Mouse (Mus musculus): ENCODE measurements at regions not wholly inside any gene's neighbourhood (a gene's known extent, or its start where the extent isn't known, plus 50 kb on each side); places are given as distances from the start of the nearest gene placed in this dataset.

DNA sequence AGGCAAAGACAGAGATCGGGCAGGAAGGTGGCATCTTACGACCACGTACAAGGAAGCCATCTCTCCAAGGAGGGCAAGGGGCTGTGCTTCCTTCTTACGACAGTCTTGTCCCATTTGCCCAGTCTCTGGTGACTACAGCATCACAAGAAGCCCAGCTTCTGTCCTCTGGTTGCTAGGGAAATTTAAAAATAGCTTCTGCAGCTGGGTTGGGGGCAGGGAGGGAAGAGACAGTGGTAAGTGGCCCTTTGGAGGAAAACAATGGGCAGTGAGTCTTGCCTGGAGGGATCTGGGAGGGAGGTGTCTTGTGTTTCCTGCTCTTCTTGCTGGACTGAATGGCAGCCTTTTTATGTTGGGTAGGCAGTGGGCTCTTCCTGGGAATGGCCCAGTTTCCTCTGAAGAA is 62.8 kb upstream of the Dgkg start:
- H3K27ac ChIP-seq (ENCODE audit: low read length): no peak overlapping the region
- 69% methylated on average over 4 of the region's 4 CpGs for WGBS
- no peak overlapping the region for H3K4me3 ChIP-seq (ENCODE audit: low read length)
- no peaks in the 10 kb centered on the region for H3K9me3 ChIP-seq (ENCODE audit: control insufficient read depth, low read length)
- H3K4me1 ChIP-seq (ENCODE audit: control insufficient read depth, insufficient read depth, low read length): no peaks in the 10 kb centered on the region
- H3K27me3 ChIP-seq (replicated peaks; ENCODE audit: control insufficient read depth, insufficient read depth, low read length): no peaks in the 10 kb centered on the region
- no peaks in the 10 kb centered on the region for H3K36me3 ChIP-seq (ENCODE audit: control insufficient read depth, insufficient read depth, low read length)
- no peak overlapping the region for H3K9ac ChIP-seq (ENCODE audit: low read depth, low read length)
- no peak overlapping the region for H3K4me2 ChIP-seq (ENCODE audit: low read depth, low read length)
- ATAC-seq: no peak

DNA sequence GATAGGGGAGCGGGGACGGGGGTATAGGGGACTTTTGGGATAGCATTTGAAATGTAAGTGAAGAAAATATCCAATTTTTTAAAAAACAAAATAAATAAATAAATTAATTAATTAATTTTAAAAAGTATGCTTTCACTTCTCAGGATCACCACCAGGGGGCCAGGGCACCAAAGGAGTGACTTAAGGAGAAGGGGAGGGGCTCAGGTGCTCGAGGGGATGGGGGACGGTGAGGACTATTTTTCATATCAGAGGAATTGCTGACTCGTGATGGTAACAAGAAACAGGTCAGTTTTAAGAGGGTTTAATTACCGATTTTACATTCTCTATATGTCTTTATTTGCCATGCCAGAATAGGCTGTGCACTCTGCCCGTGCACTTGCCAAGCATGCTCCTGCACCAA is 62.3 kb upstream of the Dgkg start:
- H3K36me3 ChIP-seq (ENCODE audit: control insufficient read depth, insufficient read depth, low read length): no peaks in the 10 kb centered on the region
- no peak overlapping the region for H3K4me2 ChIP-seq (ENCODE audit: low read depth, low read length)
- no peak overlapping the region for H3K9ac ChIP-seq (ENCODE audit: low read depth, low read length)
- 47% methylated on average over 7 of the region's 7 CpGs for WGBS
- no peak for ATAC-seq
- H3K4me1 ChIP-seq (ENCODE audit: control insufficient read depth, insufficient read depth, low read length): no peaks in the 10 kb centered on the region
- no peak overlapping the region for H3K27ac ChIP-seq (ENCODE audit: low read length)
- no peaks in the 10 kb centered on the region for H3K9me3 ChIP-seq (ENCODE audit: control insufficient read depth, low read length)
- no peak overlapping the region for H3K4me3 ChIP-seq (ENCODE audit: low read length)
- no peaks in the 10 kb centered on the region for H3K27me3 ChIP-seq (replicated peaks; ENCODE audit: control insufficient read depth, insufficient read depth, low read length)

DNA sequence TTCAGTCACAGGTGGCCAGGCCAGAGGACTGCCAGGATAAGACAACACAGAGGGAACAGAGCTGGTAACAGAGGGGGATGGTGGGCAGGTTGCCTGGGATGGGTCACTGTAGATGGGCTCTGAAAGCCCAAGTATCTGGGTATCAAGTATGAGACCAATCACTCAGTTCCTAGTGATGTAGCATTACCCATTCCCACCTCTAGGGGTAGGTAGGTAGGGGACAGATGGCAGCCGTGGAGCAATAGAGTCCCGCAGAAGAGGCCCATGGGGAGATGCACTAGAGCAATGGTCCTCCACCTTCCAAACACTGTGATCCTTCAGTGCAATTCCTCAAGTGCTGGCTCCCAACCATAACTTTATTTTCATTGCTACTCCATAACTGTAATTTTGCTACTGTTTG is 60.4 kb upstream of the Dgkg start:
- Histone ChIP-seq H3K27me3 (replicated peaks; ENCODE audit: control insufficient read depth, insufficient read depth, low read length) (no peaks in the 10 kb centered on the region), H3K4me2 (ENCODE audit: low read depth, low read length) (no peak overlapping the region), H3K27ac (ENCODE audit: low read length) (no peak overlapping the region), H3K4me3 (ENCODE audit: low read length) (no peak overlapping the region), H3K9ac (ENCODE audit: low read depth, low read length) (no peak overlapping the region), H3K4me1 (ENCODE audit: control insufficient read depth, insufficient read depth, low read length) (no peaks in the 10 kb centered on the region), H3K36me3 (ENCODE audit: control insufficient read depth, insufficient read depth, low read length) (no peaks in the 10 kb centered on the region), H3K9me3 (ENCODE audit: control insufficient read depth, low read length) (no peaks in the 10 kb centered on the region)
- no peak for ATAC-seq
- WGBS: 61% methylated on average over 2 of the region's 2 CpGs

GRCm38 (mm10) chr16:22716306-22716830 is 59.3 kb upstream of the Dgkg start:
- no peak for ATAC-seq
- Histone ChIP-seq H3K36me3 (ENCODE audit: control insufficient read depth, insufficient read depth, low read length) (no peaks in the 10 kb centered on the region), H3K27ac (ENCODE audit: low read length) (no peak overlapping the region), H3K4me2 (ENCODE audit: low read depth, low read length) (no peak overlapping the region), H3K27me3 (replicated peaks; ENCODE audit: control insufficient read depth, insufficient read depth, low read length) (no peaks in the 10 kb centered on the region), H3K4me3 (ENCODE audit: low read length) (no peak overlapping the region), H3K4me1 (ENCODE audit: control insufficient read depth, insufficient read depth, low read length) (no peaks in the 10 kb centered on the region), H3K9me3 (ENCODE audit: control insufficient read depth, low read length) (no peaks in the 10 kb centered on the region), H3K9ac (ENCODE audit: low read depth, low read length) (no peak overlapping the region)
- WGBS: 88% methylated on average over 8 of the region's 8 CpGs

- no peaks in the 10 kb centered on the region for H3K4me1 ChIP-seq (ENCODE audit: control insufficient read depth, insufficient read depth, low read length)
- no peaks in the 10 kb centered on the region for H3K36me3 ChIP-seq (ENCODE audit: control insufficient read depth, insufficient read depth, low read length)
- no peak overlapping the region for H3K9ac ChIP-seq (ENCODE audit: low read depth, low read length)
- H3K4me2 ChIP-seq (ENCODE audit: low read depth, low read length): no peak overlapping the region
- H3K4me3 ChIP-seq (ENCODE audit: low read length): no peak overlapping the region
- no peaks in the 10 kb centered on the region for H3K9me3 ChIP-seq (ENCODE audit: control insufficient read depth, low read length)
- 87% methylated on average over 2 of the region's 2 CpGs for WGBS
- no peak overlapping the region for H3K27ac ChIP-seq (ENCODE audit: low read length)
- H3K27me3 ChIP-seq (replicated peaks; ENCODE audit: control insufficient read depth, insufficient read depth, low read length): no peaks in the 10 kb centered on the region
- ATAC-seq: no peak
Observed at GRCm38 (mm10) chr16:22714315-22714714, 57.3 kb upstream of the Dgkg start.

- Histone ChIP-seq H3K4me1 (ENCODE audit: control insufficient read depth, insufficient read depth, low read length) (no peaks in the 10 kb centered on the region), H3K9ac (ENCODE audit: low read depth, low read length) (no peak overlapping the region), H3K27me3 (replicated peaks; ENCODE audit: control insufficient read depth, insufficient read depth, low read length) (no peaks in the 10 kb centered on the region), H3K36me3 (ENCODE audit: control insufficient read depth, insufficient read depth, low read length) (no peaks in the 10 kb centered on the region), H3K4me3 (ENCODE audit: low read length) (no peak overlapping the region), H3K27ac (ENCODE audit: low read length) (no peak overlapping the region), H3K9me3 (ENCODE audit: control insufficient read depth, low read length) (no peaks in the 10 kb centered on the region), H3K4me2 (ENCODE audit: low read depth, low read length) (no peak overlapping the region)
- ATAC-seq: no peak
- WGBS: 50% methylated on average over 9 of the region's 9 CpGs
Observed at GRCm38 (mm10) chr16:22708768-22709167, 51.7 kb upstream of the Dgkg start.

All from intestine, embryonic 16.5 days (tissue).